Mouse (Mus musculus): ENCODE measurements at regions not wholly inside any gene's neighbourhood (a gene's known extent, or its start where the extent isn't known, plus 50 kb on each side); places are given as distances from the start of the nearest gene placed in this dataset.

DNA sequence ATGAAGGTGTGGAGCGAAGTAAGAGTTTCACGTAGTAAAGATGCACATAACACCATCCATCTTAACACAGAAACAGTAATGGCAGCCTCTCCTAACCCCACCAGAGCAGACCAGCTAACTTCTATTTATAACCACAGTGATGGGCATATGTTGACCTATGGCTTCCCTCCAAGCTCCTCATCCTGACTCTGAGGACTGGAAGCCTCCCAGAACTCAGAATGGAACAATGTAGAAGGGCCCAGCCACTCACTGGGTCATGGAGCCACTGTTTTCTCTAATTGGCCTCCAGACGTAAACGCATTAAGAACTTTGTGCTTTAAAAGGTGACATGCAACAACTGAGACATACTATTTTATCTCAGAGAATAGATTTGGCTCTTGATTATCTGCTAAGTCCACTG is 77.0 kb downstream of the Irs2 start:
- H3K9me3 ChIP-seq (replicated peaks), result no peaks in the 10 kb centered on the region
- no peak overlapping the region for H3K9ac ChIP-seq
- no peak overlapping the region for H3K4me2 ChIP-seq
- peaks cover 54% of the 10 kb centered on the region for H3K27me3 ChIP-seq
- no peaks in the 10 kb centered on the region for H3K36me3 ChIP-seq
- no peak overlapping the region for H3K4me3 ChIP-seq (replicated peaks)
- 89% methylated on average over 4 of the region's 4 CpGs for WGBS
- H3K27ac ChIP-seq, result no peak overlapping the region
- H3K4me1 ChIP-seq, result peaks cover 43% of the 10 kb centered on the region
- ATAC-seq (replicated peaks; ENCODE audit: low FRiP score), result no peak

GRCm38 (mm10) chr8:10928836-10929235 is 79.4 kb downstream of the Irs2 start:
- H3K4me1 ChIP-seq, result peaks cover 50% of the 10 kb centered on the region
- H3K9me3 ChIP-seq (replicated peaks), result no peaks in the 10 kb centered on the region
- no peak overlapping the region for H3K4me3 ChIP-seq (replicated peaks)
- H3K9ac ChIP-seq, result no peak overlapping the region
- ATAC-seq (replicated peaks; ENCODE audit: low FRiP score), result no peak
- peaks cover 40% of the 10 kb centered on the region for H3K27me3 ChIP-seq
- H3K4me2 ChIP-seq, result no peak overlapping the region
- WGBS, result 71% methylated on average over 3 of the region's 3 CpGs
- no peaks in the 10 kb centered on the region for H3K36me3 ChIP-seq
- peak overlapping the region; percentile 59; the same call in 1 of the 2 replicates for H3K27ac ChIP-seq

DNA sequence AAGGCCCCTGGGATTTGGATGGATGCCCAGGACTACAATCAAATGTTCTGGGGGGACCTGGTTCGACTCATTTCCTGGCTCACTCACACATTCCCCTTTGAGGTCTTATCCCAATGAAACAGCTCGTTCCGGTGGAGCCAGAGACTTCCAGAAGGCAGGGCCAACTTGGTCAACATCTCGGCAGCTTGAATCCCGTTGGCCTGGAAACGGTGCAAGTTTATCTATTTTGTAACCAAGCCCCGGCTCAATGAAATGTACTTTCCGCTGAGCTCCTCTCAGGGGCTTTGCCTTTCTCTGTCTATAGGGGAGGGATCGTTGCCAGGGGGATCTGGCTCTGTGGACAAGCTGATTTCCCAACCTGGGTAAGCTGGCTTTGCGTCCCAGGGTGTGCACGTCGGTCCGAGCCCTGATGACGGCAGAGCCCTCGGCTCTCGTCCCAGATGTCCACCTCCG is 79.9 kb downstream of the Irs2 start:
- peak overlapping the region; percentile 59; the same call in 1 of the 2 replicates for H3K27ac ChIP-seq
- H3K36me3 ChIP-seq, result no peaks in the 10 kb centered on the region
- peaks cover 55% of the 10 kb centered on the region for H3K4me1 ChIP-seq
- ATAC-seq (replicated peaks; ENCODE audit: low FRiP score), result no peak
- WGBS, result 52% methylated on average over 17 of the region's 17 CpGs
- no peaks in the 10 kb centered on the region for H3K9me3 ChIP-seq (replicated peaks)
- no peak overlapping the region for H3K4me3 ChIP-seq (replicated peaks)
- H3K27me3 ChIP-seq, result peaks cover 39% of the 10 kb centered on the region
- H3K9ac ChIP-seq, result no peak overlapping the region
- no peak overlapping the region for H3K4me2 ChIP-seq

GRCm38 (mm10) chr8:10927187-10927586 is 81.1 kb downstream of the Irs2 start:
- Histone ChIP-seq H3K27ac (peak overlapping the region; percentile 95), H3K36me3 (no peaks in the 10 kb centered on the region), H3K9ac (no peak overlapping the region), H3K27me3 (peaks cover 27% of the 10 kb centered on the region), H3K9me3 (replicated peaks) (no peaks in the 10 kb centered on the region), H3K4me3 (replicated peaks) (no peak overlapping the region), H3K4me2 (no peak overlapping the region), H3K4me1 (peaks cover 67% of the 10 kb centered on the region)
- WGBS, result 57% methylated on average over 3 of the region's 3 CpGs
- ATAC-seq (replicated peaks; ENCODE audit: low FRiP score), result no peak

GRCm38 (mm10) chr8:10926518-10926915 is 81.7 kb downstream of the Irs2 start:
- Histone ChIP-seq H3K9ac (no peak overlapping the region), H3K4me1 (peaks cover 73% of the 10 kb centered on the region), H3K36me3 (no peaks in the 10 kb centered on the region), H3K27me3 (peaks cover 27% of the 10 kb centered on the region), H3K4me2 (peak overlapping the region; percentile 49), H3K4me3 (replicated peaks) (no peak overlapping the region), H3K27ac (peak overlapping the region; percentile 95), H3K9me3 (replicated peaks) (no peaks in the 10 kb centered on the region)
- no peak for ATAC-seq (replicated peaks; ENCODE audit: low FRiP score)

DNA sequence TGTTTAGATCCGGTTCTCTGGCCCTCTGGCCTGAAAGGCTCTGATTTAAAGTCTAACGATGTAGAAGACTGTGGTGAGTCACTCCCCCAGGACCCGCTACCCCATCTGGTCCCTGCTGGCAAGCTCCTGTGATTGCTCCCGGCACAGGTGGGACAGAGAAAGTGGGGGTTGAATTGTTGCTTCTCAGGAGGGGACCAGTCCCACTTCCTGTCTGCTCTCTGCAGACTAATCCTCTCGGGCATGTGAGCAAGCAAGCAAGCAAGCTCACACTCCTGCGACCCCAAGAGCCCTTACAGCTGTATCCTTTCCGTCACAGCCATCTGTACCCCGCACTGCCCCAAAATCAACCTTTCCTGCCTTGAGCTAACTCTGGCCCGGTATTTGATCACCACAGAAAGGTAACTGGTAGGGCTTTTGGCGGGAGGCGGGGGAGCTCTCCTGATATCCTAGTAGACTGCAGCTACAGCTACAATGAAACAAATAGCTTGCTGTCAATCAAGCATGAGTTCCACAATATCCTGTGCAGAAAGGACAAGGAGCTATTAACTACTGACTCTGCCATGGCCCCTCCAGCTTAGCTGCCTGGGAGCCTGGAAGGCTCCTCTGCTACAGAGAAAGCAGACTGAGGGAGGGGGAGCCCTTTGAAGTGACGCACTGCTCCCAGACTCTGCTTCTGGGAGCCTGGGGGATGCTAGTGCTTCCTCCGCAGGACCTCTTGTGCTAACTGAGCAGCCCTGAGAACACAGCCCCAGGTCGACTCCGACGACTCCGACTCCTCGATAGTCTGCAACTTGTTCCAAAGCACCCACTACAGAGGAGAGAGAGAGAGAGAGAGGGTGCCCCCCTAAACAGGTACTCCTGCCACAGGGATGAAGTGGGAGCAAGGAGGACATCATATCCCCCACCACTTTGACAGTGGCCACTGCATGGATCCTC is 82.4 kb downstream of the Irs2 start:
- H3K27ac ChIP-seq, result peak overlapping the region; percentile 95
- no peaks in the 10 kb centered on the region for H3K36me3 ChIP-seq
- peaks cover 77% of the 10 kb centered on the region for H3K4me1 ChIP-seq
- ATAC-seq (replicated peaks; ENCODE audit: low FRiP score), result peak; percentile 66
- H3K4me2 ChIP-seq, result peak overlapping the region; percentile 49
- no peaks in the 10 kb centered on the region for H3K9me3 ChIP-seq (replicated peaks)
- H3K27me3 ChIP-seq, result peaks cover 23% of the 10 kb centered on the region
- no peak overlapping the region for H3K9ac ChIP-seq
- WGBS, result 7% methylated on average over 18 of the region's 18 CpGs
- 0 out of 2 replicates have a peak overlapping the region, but pooled peaks have one; percentile 3 for H3K4me3 ChIP-seq (replicated peaks)

- H3K9ac ChIP-seq, result 0 out of 2 replicates have a peak overlapping the region, but pooled peaks have one; percentile 5
- peak overlapping the region; percentile 95 for H3K27ac ChIP-seq
- ATAC-seq (replicated peaks; ENCODE audit: low FRiP score), result peak; percentile 63
- H3K27me3 ChIP-seq, result peaks cover 25% of the 10 kb centered on the region
- 2% methylated on average over 20 of the region's 20 CpGs for WGBS
- H3K36me3 ChIP-seq, result no peaks in the 10 kb centered on the region
- H3K9me3 ChIP-seq (replicated peaks), result no peaks in the 10 kb centered on the region
- H3K4me2 ChIP-seq, result peak overlapping the region; percentile 49
- peaks cover 77% of the 10 kb centered on the region for H3K4me1 ChIP-seq
- no peak overlapping the region for H3K4me3 ChIP-seq (replicated peaks)
Measured at GRCm38 (mm10) chr8:10924526-10925199, 83.6 kb downstream of the Irs2 start.

- Histone ChIP-seq H3K4me2 (peak overlapping the region; percentile 49), H3K27me3 (peaks cover 25% of the 10 kb centered on the region), H3K36me3 (no peaks in the 10 kb centered on the region), H3K4me3 (replicated peaks) (no peak overlapping the region), H3K9ac (no peak overlapping the region), H3K9me3 (replicated peaks) (no peaks in the 10 kb centered on the region), H3K4me1 (peaks cover 77% of the 10 kb centered on the region), H3K27ac (peak overlapping the region; percentile 95)
- ATAC-seq (replicated peaks; ENCODE audit: low FRiP score), result no peak
- 14% methylated on average over 3 of the region's 3 CpGs for WGBS
Measured at GRCm38 (mm10) chr8:10924001-10924490, 84.2 kb downstream of the Irs2 start.

GRCm38 (mm10) chr8:10923071-10924000 is 84.9 kb downstream of the Irs2 start:
- 38% methylated on average over 19 of the region's 19 CpGs for WGBS
- H3K36me3 ChIP-seq, result no peaks in the 10 kb centered on the region
- peak overlapping the region; percentile 95 for H3K27ac ChIP-seq
- no peak overlapping the region for H3K9ac ChIP-seq
- no peak for ATAC-seq (replicated peaks; ENCODE audit: low FRiP score)
- peak overlapping the region; percentile 49 for H3K4me2 ChIP-seq
- peaks cover 32% of the 10 kb centered on the region for H3K27me3 ChIP-seq
- peaks cover 70% of the 10 kb centered on the region for H3K4me1 ChIP-seq
- H3K4me3 ChIP-seq (replicated peaks), result no peak overlapping the region
- no peaks in the 10 kb centered on the region for H3K9me3 ChIP-seq (replicated peaks)

- 38% methylated on average over 12 of the region's 12 CpGs for WGBS
- ATAC-seq (replicated peaks; ENCODE audit: low FRiP score), result no peak
Measured at GRCm38 (mm10) chr8:10922209-10923030, 85.8 kb downstream of the Irs2 start.

More at GRCm38 (mm10) chr8:10922209-10923030, 85.8 kb downstream of the Irs2 start:
- Histone ChIP-seq H3K4me2 (no peak overlapping the region), H3K9me3 (replicated peaks) (no peaks in the 10 kb centered on the region), H3K27me3 (peaks cover 31% of the 10 kb centered on the region), H3K4me3 (replicated peaks) (no peak overlapping the region), H3K9ac (no peak overlapping the region), H3K4me1 (peaks cover 62% of the 10 kb centered on the region), H3K36me3 (no peaks in the 10 kb centered on the region), H3K27ac (peak overlapping the region; percentile 95)
